Mouse (Mus musculus) inflammation-experienced regulatory T-cells, adult 16 weeks (primary cell): ENCODE data around the gene Gm28102. TPM values are rescaled to one million over a fixed set of nuclear protein-coding genes. Genes with fewer than 3 reads are reported as not detected.

ENCODE experiments used
- polyA plus RNA-seq: library from polyadenylated mRNA; unstranded; fragments of 100-300 nt; shearing (Covaris generic); gene quantifications from one replicate; pipeline ENCODE4 v1.2.1, GENCODE M21; 2017

Gm28102 gene
- polyA plus RNA-seq, result not detected

DNA sequence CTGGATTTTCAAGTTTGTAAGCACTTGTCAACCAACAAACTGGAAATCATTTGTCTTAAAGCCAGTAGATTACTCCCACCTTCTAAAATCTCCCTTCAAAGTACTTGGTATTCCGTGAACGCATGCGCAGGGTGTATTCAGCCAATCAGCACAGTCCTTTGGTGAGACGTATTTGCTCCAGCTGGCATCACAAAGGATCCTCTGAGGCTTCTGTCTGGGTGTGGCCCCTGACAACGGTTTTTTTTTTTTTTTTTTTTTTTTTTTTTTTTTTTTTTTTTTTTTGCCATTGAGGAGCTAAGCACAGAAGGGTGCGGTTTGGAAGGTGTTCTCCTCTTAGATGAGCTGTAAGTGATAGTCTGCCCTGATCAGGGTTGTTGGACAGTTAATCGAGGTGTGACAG is at the start of gene Gm28102:
Gm28102 (plus strand) TSS at position 301 of the 400 bp plus-strand sequence.

